Mouse (Mus musculus): ENCODE measurements around the gene Thpo.

DNA sequence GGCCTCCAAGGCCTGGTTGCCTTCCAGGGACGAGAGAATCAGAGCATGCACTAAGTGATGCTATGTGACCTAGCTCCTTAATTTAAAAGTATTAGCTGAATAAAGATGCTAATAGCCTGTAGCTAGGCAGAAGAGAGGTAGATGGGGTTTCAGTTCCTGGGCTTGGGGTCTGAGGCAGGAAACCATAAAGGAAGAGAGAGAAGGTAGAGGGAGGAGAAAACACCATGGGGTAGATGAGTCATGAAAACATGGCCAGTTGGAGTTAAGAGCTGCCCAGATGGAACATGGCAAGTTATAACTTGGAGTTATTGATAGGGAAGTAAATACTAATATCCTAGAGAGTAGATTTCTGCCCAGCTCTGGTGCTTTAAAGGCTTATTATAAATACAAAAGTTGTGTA, 23.1 kb upstream of the Thpo start:
- TF ChIP-seq CTCF (IDR thresholded peaks at IDR 0.05; ENCODE audit: insufficient read depth, low read length) (no peak), POLR2A (IDR thresholded peaks at IDR 0.05; ENCODE audit: borderline replicate concordance, extremely low read depth, low read depth, low read length) (no peak)
